Mouse (Mus musculus) spleen, embryonic (tissue): ENCODE measurements around the gene Gm20388.

Experiments
- CTCF ChIA-PET: fragments of 350-600 bp; sonication (Branson Sonifier 250); formaldehyde crosslinking; loops from one replicate; lab custom pipeline; 2022; lab: Charles Lee

The Gm20388 gene

GRCm38 (mm10) chr8:122979424-122979823, 3068.8 kb downstream of the Gm20388 start:
- CTCF ChIA-PET, result interaction anchor here (0.6 kb wide), 1 partner anchor 86 kb away, joined by 4 read pairs; no protein-coding TSS in a partner anchor

- CTCF ChIA-PET, result interaction anchor here (0.6 kb wide), 1 partner anchor 85 kb away, joined by 4 read pairs; no protein-coding TSS in a partner anchor
These were observed 3069.3 kb downstream of the Gm20388 start for GRCm38 (mm10) chr8:122979865-122980509.

GRCm38 (mm10) chr8:122981646-122982045, 3071.0 kb downstream of the Gm20388 start:
- CTCF ChIA-PET, result interaction anchor here (0.6 kb wide), 1 partner anchor 80 kb away, joined by 4 read pairs; no protein-coding TSS in a partner anchor

DNA sequence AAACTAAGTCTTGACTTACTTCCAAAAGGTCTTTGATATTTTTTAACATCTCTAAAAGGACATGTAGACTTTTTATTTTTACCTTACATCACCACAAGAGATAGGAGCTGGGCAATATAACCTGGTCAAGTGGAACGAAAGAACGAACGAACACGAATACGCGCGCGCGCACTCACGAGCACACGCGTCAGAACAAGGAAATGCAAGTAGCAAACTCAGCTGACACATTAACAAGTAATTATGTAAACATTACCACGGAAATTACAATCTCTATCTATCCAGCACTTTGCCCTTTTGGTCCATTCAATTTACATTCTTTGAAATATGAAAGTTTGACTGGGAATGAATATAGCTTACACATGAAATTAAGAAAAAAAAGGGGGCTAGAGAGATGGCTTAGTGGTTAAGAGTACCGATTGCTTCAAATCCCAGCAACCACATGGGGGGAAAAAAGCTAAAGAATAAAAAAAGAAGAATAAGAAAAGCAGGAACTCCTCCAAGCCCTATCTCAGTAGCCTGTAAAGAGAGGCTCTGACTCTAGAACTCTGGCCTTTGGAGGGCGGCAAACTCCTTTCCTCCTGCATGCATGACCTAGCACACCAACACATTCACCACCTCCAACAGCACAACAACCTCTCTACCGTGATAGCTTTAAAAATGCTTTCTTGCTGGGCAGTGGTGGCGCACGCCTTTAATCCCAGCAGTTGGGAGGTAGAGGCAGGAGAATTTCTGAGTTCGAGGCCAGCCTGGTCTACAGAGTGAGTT, 3072.7 kb downstream of the Gm20388 start:
- CTCF ChIA-PET, result interaction anchor here (0.8 kb wide), 1 partner anchor 32 kb away, joined by 3 read pairs; no protein-coding TSS in a partner anchor

- CTCF ChIA-PET, result no interaction called here
These were observed 3073.5 kb downstream of the Gm20388 start for GRCm38 (mm10) chr8:122984175-122984574.

DNA sequence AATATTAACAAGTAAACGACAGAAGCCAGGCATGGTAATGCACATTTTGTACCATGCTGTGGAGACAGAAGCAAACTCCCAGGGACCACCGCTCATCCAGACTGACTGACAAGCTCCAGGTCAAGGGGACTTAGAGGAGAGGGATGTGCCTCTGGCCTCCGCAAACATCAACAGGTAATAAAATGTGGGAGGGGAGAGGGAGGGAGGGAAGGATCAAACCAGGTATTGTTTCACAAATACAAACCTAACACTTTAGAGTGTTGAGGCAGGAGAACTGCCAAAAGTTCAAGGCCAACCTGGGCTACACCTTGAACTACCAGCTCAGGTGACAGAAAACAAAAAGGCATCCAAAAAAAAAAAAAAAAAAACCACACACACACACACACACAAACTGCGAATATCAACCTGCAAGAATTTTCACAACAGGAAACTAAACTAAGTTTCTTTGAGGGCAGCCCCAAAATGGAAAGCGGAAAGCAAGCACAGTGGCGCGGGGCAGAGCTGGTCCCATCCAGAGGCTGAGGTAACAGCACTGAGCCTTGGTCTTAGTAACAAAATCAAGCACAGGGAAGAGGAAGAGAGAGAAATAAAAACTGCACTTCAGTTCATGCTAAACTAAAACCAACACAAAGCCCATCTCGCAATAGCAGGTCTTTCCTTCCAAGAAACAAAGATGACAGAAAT, 3076.0 kb downstream of the Gm20388 start:
- CTCF ChIA-PET, result interaction anchor here (0.6 to 0.7 kb wide), 5 partner anchors 53 to 495 kb away, joined by 3 to 15 read pairs (median 8); no protein-coding TSS in a partner anchor

GRCm38 (mm10) chr8:122987255-122987654, 3076.6 kb downstream of the Gm20388 start:
- CTCF ChIA-PET, result interaction anchor here (0.6 to 0.7 kb wide), 3 partner anchors 29 to 494 kb away, joined by 3 to 15 read pairs (median 4); no protein-coding TSS in a partner anchor

DNA sequence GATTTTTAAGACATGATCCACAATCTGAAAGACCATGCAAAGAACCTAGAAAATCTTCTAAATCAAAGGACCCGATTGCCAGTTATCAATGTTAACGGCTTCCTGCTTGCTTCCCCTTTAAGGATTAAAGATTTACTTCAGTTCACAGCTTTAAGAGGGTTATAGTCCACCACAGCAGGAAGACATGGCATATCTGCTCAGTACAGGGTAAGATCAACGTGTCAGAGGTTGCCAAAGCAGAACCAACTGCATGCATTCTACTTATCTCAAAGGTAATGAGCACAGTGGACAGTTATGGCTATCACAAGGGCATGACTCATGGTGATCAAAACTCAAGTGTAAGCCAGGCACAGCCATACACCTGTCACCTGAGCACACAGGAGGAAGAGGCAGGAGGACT, 3078.3 kb downstream of the Gm20388 start:
- CTCF ChIA-PET, result no interaction called here

DNA sequence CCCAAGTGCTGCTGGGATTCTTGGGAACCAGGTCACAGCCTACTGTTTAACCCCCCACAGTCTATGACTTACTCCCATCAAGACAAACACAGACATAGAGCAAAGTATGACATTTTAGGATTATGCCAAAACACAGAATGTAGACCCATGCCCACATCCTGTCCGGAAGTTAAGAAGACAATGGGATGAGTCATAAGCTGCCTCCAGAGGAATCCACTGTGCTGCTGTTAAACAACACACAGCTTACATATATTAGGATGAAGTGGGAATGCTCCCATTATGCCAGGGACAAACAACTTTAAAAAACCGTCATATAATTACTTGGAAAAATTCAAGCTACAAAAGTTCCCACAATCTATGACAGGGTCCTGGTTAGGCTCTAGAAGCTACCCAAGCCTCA, 3079.3 kb downstream of the Gm20388 start:
- CTCF ChIA-PET, result interaction anchor here (0.7 kb wide), 1 partner anchor 116 kb away, joined by 3 read pairs; no protein-coding TSS in a partner anchor

DNA sequence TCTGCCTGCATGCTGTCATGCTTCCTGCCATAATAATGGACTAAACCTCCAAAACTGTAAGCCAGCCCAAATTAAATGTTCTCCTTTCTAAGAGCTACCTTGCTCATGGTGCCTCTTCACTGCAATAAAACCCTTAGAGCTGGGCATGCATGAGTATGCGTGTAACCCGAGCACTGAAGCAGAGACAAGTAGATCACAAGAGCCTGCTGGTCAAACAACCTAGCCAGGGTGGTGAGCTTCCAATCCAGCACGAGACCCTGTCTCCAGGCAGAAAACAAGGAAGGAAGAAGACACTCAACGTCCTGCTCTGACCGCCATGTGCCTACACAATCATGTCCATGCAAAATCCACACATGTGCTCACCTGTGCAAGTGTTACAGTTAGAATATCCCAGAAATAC, 3080.7 kb downstream of the Gm20388 start:
- CTCF ChIA-PET, result interaction anchor here (0.6 kb wide), 1 partner anchor 440 kb away, joined by 4 read pairs; no protein-coding TSS in a partner anchor

DNA sequence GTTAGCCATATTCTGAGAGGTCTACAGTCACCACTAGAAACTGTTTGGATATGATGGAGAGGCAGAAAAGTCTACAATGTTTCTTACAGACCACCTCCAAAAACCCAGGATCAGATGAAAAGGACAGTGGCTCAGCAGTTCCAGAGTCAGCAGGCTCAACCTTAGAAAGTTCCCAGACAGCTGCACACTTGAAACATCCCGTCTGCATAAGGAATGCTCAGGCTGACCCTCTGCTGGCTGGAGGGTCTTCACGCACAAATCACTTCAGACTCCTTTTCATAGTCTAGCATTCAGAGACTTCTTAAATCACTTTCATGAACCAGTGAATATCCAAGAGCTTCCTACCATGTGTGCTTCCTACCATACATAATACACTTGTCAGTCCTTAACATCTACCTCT, 3081.7 kb downstream of the Gm20388 start:
- CTCF ChIA-PET, result interaction anchor here (0.6 kb wide), 1 partner anchor 440 kb away, joined by 4 read pairs; no protein-coding TSS in a partner anchor

DNA sequence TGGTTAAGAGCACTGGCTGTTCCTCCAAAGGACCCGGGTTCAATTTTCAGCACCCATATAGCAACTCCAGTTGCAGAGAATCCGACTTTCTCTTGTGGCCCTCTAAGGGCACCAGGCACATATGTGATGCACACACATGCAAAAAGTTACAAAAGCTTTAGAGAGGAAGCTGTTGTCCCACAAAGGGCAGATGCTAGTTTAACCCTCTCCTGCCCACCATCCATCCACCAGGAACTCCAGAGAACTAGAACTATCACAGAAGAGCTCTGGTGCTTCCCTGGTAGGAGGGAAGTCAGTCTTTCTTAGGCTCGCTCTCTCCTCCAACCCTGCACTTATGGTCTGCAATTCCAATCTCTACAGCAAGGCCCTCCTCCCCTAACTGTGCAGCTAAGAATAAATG, 3082.4 kb downstream of the Gm20388 start:
- CTCF ChIA-PET, result no interaction called here

DNA sequence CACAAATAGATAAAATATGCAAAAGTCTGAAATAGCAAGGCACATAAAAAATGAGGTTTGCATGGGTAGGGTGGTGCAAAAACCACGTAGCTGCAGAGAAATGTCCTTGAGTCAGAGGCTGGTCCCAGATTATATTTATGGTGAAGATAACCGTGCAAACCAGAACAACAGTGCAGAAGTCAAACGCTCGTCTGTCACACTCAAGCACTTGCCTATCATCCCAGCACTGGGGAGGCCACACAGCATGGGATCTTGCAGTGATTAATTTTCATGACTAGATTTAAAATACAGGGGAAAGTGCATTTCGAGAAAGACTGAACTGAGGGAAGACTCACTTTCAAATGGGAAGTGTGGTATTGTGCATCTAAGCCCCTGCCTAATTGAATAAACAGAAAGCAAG, 3083.1 kb downstream of the Gm20388 start:
- CTCF ChIA-PET, result no interaction called here

- CTCF ChIA-PET, result no interaction called here
These were observed 3087.3 kb downstream of the Gm20388 start for GRCm38 (mm10) chr8:122997963-122998362.

DNA sequence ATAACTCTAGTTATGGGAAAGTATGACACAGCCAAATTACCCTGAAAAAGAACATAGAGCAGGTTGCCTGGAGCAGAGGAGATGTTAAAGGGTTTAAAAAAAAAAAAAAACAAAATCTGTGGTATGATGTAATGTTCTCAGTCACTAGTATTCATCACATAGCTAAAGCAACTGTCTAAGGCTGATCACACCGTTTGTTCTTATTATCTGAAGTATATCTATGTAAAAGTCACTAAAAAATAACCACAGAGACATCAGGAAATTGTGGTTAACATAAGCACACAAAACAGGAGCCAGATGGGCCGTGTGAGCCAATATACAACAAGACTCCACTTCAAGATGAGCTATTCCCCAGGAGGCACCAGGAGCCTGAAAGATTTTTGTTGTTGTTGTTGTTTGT, 3089.7 kb downstream of the Gm20388 start:
- CTCF ChIA-PET, result no interaction called here

GRCm38 (mm10) chr8:123004033-123004922, 3093.6 kb downstream of the Gm20388 start:
- CTCF ChIA-PET, result interaction anchor here (0.5 to 0.6 kb wide), 2 partner anchors 8 to 90 kb away, joined by 3 read pairs; no protein-coding TSS in a partner anchor

DNA sequence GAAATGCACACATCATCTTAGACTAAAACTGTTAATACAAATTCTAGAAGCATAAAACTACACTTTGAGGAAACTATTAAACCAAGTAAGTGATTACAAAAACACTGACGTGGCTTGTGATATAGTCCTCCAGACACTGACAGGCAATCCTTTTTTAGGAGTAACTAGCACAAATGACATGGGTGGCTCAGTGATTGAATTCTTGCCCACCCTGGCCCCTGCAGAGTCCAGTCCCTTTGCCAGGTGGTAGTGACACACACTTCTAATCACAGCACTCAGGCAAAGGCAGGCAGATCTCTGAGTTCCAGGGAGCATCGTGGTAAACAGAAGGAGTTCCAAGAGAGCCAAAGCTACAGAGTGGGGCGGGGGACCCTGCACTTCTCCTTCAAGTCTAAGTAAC, 3094.7 kb downstream of the Gm20388 start:
- CTCF ChIA-PET, result interaction anchor here (0.6 kb wide), 1 partner anchor 91 kb away, joined by 3 read pairs; no protein-coding TSS in a partner anchor

- CTCF ChIA-PET, result no interaction called here
These were observed 3095.2 kb downstream of the Gm20388 start for GRCm38 (mm10) chr8:123005805-123006204.

DNA sequence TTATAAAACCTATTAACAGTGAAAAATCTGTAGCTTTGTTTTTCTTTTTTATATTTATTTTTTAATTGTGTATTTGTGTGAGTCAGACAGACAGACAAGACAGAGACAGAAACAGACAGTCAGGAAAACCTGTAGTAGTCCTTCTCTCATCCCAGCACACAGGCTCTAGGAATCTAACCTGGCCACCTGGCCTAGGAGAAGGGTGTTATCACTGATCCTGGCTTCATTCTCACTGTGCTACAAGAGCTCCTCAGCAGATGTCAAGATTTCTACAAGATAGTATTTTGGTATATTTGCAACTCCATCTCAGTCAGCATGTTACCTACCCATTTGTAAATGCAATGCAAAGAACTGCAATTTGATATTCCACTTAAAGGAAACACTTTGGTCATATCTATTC, 3100.7 kb downstream of the Gm20388 start:
- CTCF ChIA-PET, result interaction anchor here (0.5 to 0.6 kb wide), 2 partner anchors 21 to 68 kb away, joined by 3 to 9 read pairs; no protein-coding TSS in a partner anchor

DNA sequence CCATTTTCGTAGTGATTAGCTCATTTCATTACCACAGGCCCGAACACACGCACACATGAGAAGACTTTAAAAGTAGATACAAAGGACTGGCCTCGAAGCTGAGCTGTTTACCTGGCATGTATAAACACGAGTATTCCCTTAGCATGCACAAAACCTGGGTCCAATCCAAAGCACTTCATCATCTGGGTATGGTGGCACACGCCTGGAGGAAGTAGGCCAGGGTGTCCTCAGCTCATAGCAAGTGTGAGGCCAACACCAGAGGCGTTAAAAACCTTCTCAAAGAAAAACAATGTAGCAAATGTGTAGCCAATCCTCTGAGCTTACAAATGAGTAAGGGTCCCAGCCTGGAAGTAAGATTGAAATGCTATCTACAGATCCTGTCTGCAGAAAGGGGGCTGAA, 3103.8 kb downstream of the Gm20388 start:
- CTCF ChIA-PET, result interaction anchor here (0.5 to 0.6 kb wide), 2 partner anchors 19 to 207 kb away, joined by 4 read pairs; no protein-coding TSS in a partner anchor
